Mouse (Mus musculus): ENCODE data around the gene Dab2ip. TPM values are rescaled to one million over a fixed set of nuclear protein-coding genes. Genes with fewer than 3 reads are reported as not detected.

Gene Dab2ip
- polyA plus RNA-seq (2015; fragmentation: Nextera tagmentation; extraction: Ambion mirVana) = 52.7 and 54.9 TPM in 2 replicates

DNA sequence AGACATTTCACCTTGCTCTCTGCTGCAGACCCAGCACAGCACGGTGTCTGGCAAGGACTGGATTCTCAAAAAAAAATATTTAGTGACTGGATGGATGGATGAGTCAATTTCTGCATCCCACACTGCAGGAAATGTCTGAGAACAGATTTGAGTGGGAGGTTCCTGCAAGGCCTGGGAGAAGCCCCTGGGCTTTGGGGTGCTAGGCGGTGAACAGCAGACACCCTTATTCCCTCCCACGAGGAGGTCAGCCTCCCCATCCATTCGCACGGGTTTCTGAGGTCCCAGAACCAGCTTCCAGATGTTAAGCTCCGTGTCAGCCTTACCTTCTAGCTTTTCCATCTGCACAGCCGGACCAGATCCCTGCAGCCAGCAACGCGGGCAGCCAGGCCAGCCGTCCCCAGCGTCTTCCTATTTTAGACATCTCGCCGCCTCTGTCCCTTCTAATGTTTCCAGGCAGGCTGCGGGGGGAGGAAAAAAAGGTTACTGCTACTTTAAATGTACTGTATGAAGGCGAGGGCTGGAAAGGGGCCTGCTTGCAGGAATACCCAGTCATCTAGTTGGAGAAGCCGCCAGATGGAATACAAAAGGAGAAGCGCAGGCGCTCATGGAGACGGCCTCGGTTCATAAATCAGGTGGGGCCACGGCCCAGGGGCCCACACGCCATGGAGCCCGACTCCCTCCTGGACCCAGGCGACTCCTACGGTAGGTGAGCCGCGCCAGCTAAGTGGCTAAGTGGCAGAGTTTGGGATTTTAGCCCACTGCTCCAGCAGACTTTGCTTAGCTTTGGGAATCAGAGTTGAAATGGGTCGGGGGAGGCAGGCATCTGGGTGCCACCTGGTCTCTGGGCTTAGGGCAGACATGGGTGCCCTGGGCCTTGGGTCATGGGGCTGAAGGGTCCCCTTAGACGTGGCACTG, at the start of gene Dab2ip:
Gene Dab2ip, plus strand, starts transcription at position 356 of the 915 bp plus-strand sequence.
- peak within 1 kb of the TSS; percentile 23 for H3K4me3 ChIP-seq (replicated peaks)
- 0 out of 2 replicates have a peak, but pooled peaks cover 3% of the 10 kb centered on the region for H3K27me3 ChIP-seq (replicated peaks)
- H3K9ac ChIP-seq = peak within 1 kb of the TSS; percentile 47
- H3K9me3 ChIP-seq = no peaks in the 10 kb centered on the region
- H3K27ac ChIP-seq = peak within 1 kb of the TSS; percentile 78
- ATAC-seq = peak; percentile 40; the same call in 1 of the 2 replicates
- peaks cover 27% of the 10 kb centered on the region for H3K4me1 ChIP-seq (replicated peaks)
- H3K4me2 ChIP-seq (replicated peaks) = peak within 1 kb of the TSS; percentile 53
- no peaks in the 10 kb centered on the region for H3K36me3 ChIP-seq
- 44% methylated on average over 29 of the region's 29 CpGs for WGBS

DNA sequence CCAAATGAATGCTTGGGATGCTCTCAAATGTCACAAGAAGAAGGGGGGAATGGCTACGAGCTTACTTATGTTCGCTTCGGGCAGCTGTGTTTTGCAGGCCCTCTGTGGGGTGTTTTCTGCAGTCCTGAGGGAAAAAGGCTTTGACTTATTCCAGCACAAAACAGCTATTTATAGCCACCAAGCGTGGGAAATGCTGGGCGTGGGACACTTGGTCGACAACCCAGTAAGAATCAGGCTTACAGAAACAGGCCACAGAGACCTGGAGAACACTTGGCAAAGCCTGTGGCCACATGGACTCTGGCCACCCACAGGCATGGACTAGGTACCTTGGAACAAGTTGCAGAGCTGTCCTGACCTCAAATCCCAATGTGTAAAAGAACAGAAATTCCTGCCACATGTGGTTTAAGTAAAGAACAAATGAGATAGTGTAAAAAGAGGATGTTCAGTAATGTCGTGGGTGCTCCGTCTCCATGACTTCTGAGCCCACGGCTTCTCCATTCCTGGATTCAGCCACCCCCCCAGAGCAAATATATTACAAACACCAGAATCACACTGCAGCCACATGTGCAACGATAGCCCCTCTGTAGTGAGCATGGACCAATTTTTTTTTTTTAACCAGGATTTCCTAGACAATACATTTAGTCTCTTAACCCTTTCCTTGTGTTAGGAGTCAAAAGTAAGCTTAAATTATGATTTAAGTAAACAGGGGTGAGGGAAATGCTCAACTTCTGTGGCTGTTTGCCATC, 49.3 kb upstream of the Dab2ip start:
- Histone ChIP-seq H3K4me1 (replicated peaks) (peaks cover 49% of the 10 kb centered on the region), H3K4me2 (replicated peaks) (no peak overlapping the region), H3K27ac (peak overlapping the region; percentile 54), H3K9me3 (no peaks in the 10 kb centered on the region), H3K9ac (no peak overlapping the region), H3K36me3 (no peaks in the 10 kb centered on the region), H3K27me3 (replicated peaks) (no peaks in the 10 kb centered on the region), H3K4me3 (replicated peaks) (no peak overlapping the region)
- 28% methylated on average over 10 of the region's 10 CpGs for WGBS
- peak; percentile 21; the same call in 1 of the 2 replicates for ATAC-seq

- ATAC-seq = no peak
- Histone ChIP-seq H3K4me2 (replicated peaks) (no peak overlapping the region), H3K27ac (peak overlapping the region; percentile 54; the same call in 1 of the 2 replicates), H3K27me3 (replicated peaks) (no peaks in the 10 kb centered on the region), H3K36me3 (no peaks in the 10 kb centered on the region), H3K9ac (no peak overlapping the region), H3K9me3 (no peaks in the 10 kb centered on the region), H3K4me1 (replicated peaks) (peaks cover 49% of the 10 kb centered on the region), H3K4me3 (replicated peaks) (no peak overlapping the region)
- WGBS = 25% methylated on average over 6 of the region's 6 CpGs
Measured at GRCm38 (mm10) chr2:35509343-35509667, 48.8 kb upstream of the Dab2ip start.

GRCm38 (mm10) chr2:35509888-35510287, 48.2 kb upstream of the Dab2ip start:
- 46% methylated on average over 4 of the region's 4 CpGs for WGBS
- peaks cover 46% of the 10 kb centered on the region for H3K4me1 ChIP-seq (replicated peaks)
- H3K4me2 ChIP-seq (replicated peaks) = no peak overlapping the region
- no peak overlapping the region for H3K4me3 ChIP-seq (replicated peaks)
- H3K27ac ChIP-seq = peak overlapping the region; percentile 54; the same call in 1 of the 2 replicates
- H3K9me3 ChIP-seq = no peaks in the 10 kb centered on the region
- H3K9ac ChIP-seq = no peak overlapping the region
- no peaks in the 10 kb centered on the region for H3K36me3 ChIP-seq
- no peaks in the 10 kb centered on the region for H3K27me3 ChIP-seq (replicated peaks)
- ATAC-seq = no peak

DNA sequence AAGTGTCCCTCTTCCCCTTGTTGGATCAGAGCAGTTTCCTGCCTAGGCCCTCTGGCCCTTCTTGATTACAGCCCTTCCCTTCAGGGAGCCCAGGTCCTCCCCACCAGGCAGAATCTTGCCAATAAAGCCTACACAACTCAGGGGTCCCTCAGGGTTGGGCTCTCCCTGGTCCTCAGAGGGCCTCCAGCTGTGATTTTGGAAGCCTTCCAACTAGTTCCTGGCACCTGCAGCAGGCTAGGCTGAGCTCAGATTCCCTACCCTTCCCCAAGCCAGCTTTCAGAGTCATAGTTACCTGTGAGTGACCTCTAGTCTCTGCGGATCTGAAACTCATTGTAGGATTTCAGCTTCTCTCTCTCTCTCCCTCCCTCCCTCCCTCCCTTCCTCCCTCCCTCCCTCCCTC, 47.1 kb upstream of the Dab2ip start:
- Histone ChIP-seq H3K4me2 (replicated peaks) (no peak overlapping the region), H3K27ac (no peak overlapping the region), H3K9ac (no peak overlapping the region), H3K9me3 (no peaks in the 10 kb centered on the region), H3K36me3 (no peaks in the 10 kb centered on the region), H3K27me3 (replicated peaks) (no peaks in the 10 kb centered on the region), H3K4me1 (replicated peaks) (peaks cover 46% of the 10 kb centered on the region), H3K4me3 (replicated peaks) (no peak overlapping the region)
- no peak for ATAC-seq
- 54% methylated on average over 1 of the region's 1 CpGs for WGBS

DNA sequence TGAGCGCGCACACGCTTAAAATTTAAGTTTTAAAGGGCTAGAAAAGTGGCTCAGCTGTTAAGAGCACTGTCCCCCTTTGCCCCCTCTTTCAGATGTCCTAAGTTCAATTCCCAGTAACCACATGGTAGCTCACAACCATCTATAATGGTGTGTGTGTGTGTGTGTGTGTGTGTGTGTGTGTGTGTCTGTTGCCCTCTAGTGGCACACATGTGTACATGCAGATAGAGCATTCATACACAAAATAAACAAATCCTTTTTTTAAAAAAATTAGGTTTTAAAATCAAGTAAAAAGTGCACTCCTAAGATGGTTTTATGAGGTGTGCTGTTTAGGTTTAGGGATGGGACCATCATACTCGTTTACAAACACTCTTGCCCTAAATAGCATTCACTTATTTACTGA, 45.8 kb upstream of the Dab2ip start:
- Histone ChIP-seq H3K9ac (no peak overlapping the region), H3K4me3 (replicated peaks) (no peak overlapping the region), H3K9me3 (no peaks in the 10 kb centered on the region), H3K27me3 (replicated peaks) (no peaks in the 10 kb centered on the region), H3K4me2 (replicated peaks) (no peak overlapping the region), H3K27ac (no peak overlapping the region), H3K36me3 (no peaks in the 10 kb centered on the region), H3K4me1 (replicated peaks) (peaks cover 35% of the 10 kb centered on the region)
- no peak for ATAC-seq
- WGBS = 96% methylated on average over 4 of the region's 4 CpGs

DNA sequence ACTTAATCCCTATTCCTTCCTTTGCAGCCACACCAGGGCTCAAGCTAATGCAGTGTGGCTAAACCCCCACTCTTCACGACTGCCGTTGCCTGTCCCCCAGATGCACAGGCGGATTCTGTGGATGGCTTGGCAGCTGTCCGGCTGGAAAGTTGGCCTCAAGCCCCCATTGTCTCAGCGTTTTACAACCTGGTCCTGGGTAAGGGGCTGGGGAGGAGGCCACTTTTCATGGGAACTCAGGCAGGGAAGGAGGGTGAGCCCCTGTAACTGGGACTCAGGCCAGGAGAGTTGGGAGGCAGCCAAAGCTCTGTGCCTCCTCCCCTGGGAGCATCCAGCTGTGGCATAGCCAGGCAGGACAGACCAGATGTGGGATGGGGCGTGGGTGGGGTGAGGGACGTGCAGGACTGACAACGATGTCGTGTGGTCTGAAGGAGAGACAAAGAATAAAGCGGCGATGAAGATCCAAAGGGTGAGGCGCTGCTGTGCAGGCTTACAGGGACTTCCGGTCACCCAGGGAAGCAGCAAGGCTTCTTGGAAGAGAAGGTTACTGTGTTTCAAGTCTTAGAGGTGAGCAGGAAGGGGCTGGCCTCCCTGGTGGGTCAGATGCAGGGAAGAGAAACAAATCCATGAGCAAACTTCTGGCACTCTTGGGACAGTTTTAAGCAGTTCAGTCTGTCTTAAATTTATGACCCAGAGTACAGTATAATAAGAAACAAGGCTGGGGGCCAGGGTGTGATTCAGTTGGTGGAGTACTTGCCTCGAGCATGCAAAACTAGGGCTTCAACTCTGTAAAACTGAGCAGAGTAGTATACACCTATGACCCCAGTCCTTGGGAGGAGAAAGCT, 43.8 kb upstream of the Dab2ip start:
- peaks cover 21% of the 10 kb centered on the region for H3K4me1 ChIP-seq (replicated peaks)
- 26% methylated on average over 14 of the region's 14 CpGs for WGBS
- no peak overlapping the region for H3K4me3 ChIP-seq (replicated peaks)
- H3K9me3 ChIP-seq = no peaks in the 10 kb centered on the region; the same call in 1 of the 2 replicates
- no peaks in the 10 kb centered on the region for H3K27me3 ChIP-seq (replicated peaks)
- H3K9ac ChIP-seq = no peak overlapping the region
- no peaks in the 10 kb centered on the region for H3K36me3 ChIP-seq
- peak; percentile 87 for ATAC-seq
- H3K4me2 ChIP-seq (replicated peaks) = peak overlapping the region; percentile 24; the same call in 1 of the 2 replicates
- peak overlapping the region; percentile 80 for H3K27ac ChIP-seq

- no peaks in the 10 kb centered on the region for H3K4me1 ChIP-seq (replicated peaks)
- no peak overlapping the region for H3K27ac ChIP-seq
- no peaks in the 10 kb centered on the region for H3K36me3 ChIP-seq
- 93% methylated on average over 14 of the region's 14 CpGs for WGBS
- H3K27me3 ChIP-seq (replicated peaks) = no peaks in the 10 kb centered on the region
- no peak overlapping the region for H3K4me3 ChIP-seq (replicated peaks)
- no peak for ATAC-seq
- H3K9ac ChIP-seq = no peak overlapping the region
- H3K9me3 ChIP-seq = no peaks in the 10 kb centered on the region
- H3K4me2 ChIP-seq (replicated peaks) = no peak overlapping the region
Measured at GRCm38 (mm10) chr2:35526612-35527242, 31.3 kb upstream of the Dab2ip start.

- Histone ChIP-seq H3K27ac (no peak overlapping the region), H3K4me3 (replicated peaks) (no peak overlapping the region), H3K4me1 (replicated peaks) (no peaks in the 10 kb centered on the region), H3K9ac (no peak overlapping the region), H3K4me2 (replicated peaks) (no peak overlapping the region), H3K36me3 (no peaks in the 10 kb centered on the region), H3K9me3 (no peaks in the 10 kb centered on the region), H3K27me3 (replicated peaks) (no peaks in the 10 kb centered on the region)
- 72% methylated on average over 2 of the region's 2 CpGs for WGBS
- no peak for ATAC-seq
Measured at GRCm38 (mm10) chr2:35529086-35529485, 29.0 kb upstream of the Dab2ip start.

DNA sequence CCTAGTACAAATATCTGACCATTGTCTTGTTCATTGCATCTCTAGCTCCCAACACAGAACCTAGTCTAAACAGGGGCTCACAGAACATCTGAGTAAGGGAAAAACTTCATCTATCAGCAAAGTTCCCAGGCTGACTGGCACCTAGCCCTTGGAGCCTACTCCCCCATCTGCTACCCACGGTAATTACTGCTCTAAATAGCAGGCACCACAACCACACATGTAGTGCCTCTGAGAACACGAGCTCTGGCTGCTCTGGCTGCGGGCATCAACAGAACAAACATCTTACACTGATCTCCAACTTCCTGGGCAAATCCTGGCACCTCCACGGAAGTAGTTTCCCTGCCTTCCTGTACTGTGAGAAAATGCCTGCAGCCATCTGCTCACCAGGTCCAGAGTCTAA, 28.2 kb upstream of the Dab2ip start:
- Histone ChIP-seq H3K4me3 (replicated peaks) (no peak overlapping the region), H3K9ac (no peak overlapping the region), H3K4me2 (replicated peaks) (no peak overlapping the region), H3K9me3 (no peaks in the 10 kb centered on the region), H3K4me1 (replicated peaks) (no peaks in the 10 kb centered on the region), H3K27me3 (replicated peaks) (no peaks in the 10 kb centered on the region), H3K36me3 (no peaks in the 10 kb centered on the region), H3K27ac (no peak overlapping the region)
- ATAC-seq = no peak
- WGBS = 62% methylated on average over 4 of the region's 4 CpGs

DNA sequence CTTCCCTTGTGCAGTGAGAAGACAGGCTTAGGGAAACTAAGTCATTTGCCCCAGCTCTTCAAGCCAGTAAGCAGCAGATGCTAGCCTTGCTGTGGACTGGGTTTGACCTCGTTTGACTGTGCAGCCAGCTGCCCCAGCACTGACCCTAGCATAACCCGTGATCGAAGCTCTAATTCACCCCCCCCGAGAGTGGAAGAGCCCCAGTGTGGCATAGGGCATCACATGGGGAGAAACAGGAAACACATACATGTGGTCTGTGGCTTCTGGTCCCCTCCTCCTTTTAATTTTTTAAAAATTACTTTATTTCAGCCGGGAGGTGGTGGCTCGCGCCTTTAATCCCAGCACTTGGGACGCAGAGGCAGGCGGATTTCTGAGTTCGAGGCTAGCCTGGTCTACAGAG, 27.3 kb upstream of the Dab2ip start:
- Histone ChIP-seq H3K4me1 (replicated peaks) (no peaks in the 10 kb centered on the region), H3K27me3 (replicated peaks) (no peaks in the 10 kb centered on the region), H3K36me3 (no peaks in the 10 kb centered on the region), H3K9me3 (no peaks in the 10 kb centered on the region), H3K9ac (no peak overlapping the region), H3K27ac (no peak overlapping the region), H3K4me2 (replicated peaks) (no peak overlapping the region), H3K4me3 (replicated peaks) (no peak overlapping the region)
- no peak for ATAC-seq
- 90% methylated on average over 10 of the region's 10 CpGs for WGBS

All from intestine, embryonic 15.5 days (tissue).